Mouse (Mus musculus) kidney, adult 11 months (tissue): ENCODE measurements around the gene Epb41.

ENCODE experiments used
- DNase-seq: peaks from one replicate; pipeline ENCODE4 v3.0.0; 2022

Gene Epb41

GRCm38 (mm10) chr4:132074933-132075769 lies at the start of gene Epb41:
Gene Epb41, minus strand, starts transcription at chr4:132075321.
- DNase-seq = peak; percentile 100

DNA sequence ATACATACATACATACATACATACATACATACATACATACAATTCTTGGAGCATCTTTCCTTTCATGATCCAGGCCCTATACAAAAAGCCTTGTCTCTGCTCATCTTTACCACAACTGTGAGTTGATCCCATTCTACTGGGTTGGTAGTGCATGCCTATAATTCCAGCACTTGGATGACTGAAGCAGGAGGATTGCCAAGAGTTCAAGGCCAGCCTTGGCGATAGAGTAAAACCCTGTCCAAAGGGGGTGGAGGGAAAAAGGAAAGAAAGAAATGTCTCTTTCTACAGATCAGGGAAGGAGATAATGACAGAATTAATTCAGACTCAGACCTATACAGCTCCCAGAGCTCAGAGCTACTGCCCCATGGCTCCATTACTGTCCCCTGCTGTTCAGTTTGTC lies 48.0 kb upstream of the Epb41 start:
- DNase-seq = no peak

DNA sequence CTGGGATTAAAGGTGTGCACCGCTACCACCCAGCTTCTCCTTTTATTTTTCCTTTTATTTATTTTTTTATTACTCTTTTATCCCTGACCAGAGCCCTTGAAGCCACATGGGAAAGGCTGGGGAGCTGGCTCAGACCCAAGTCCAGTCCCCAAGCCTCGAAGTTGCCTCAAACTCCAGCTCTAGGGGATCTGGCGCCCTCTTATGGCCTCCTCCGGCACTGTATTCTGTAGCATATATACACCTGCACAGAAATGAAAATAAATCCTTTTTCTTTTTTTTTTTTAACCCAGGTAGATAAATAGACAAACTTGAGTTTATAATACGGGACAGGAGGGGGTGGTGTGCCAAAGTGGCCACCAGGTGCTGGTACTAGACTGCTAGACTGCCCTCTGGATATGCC lies 46.6 kb upstream of the Epb41 start:
- no peak for DNase-seq

DNA sequence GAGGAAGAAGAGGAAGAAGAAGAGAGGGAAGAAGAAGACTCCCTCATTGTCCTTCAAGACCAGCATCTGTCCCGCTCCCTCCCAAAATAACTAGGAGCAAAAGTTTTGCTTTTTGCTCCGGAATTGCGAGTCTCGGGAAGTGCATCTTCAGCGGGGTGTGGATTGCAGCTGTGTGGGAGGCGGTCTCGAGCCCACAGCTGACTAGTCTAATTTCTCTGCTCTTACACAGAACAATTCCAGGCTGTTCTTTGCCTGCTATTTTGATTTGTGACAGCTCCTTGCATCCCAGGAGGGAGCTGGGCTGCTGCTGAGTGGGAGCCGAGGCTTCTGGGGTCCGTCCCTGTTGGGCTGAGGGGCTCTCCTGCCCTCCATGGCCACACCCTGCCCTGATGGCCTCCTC lies 44.4 kb upstream of the Epb41 start:
- DNase-seq = no peak

GRCm38 (mm10) chr4:132116315-132116714 lies 41.2 kb upstream of the Epb41 start:
- DNase-seq = no peak

DNA sequence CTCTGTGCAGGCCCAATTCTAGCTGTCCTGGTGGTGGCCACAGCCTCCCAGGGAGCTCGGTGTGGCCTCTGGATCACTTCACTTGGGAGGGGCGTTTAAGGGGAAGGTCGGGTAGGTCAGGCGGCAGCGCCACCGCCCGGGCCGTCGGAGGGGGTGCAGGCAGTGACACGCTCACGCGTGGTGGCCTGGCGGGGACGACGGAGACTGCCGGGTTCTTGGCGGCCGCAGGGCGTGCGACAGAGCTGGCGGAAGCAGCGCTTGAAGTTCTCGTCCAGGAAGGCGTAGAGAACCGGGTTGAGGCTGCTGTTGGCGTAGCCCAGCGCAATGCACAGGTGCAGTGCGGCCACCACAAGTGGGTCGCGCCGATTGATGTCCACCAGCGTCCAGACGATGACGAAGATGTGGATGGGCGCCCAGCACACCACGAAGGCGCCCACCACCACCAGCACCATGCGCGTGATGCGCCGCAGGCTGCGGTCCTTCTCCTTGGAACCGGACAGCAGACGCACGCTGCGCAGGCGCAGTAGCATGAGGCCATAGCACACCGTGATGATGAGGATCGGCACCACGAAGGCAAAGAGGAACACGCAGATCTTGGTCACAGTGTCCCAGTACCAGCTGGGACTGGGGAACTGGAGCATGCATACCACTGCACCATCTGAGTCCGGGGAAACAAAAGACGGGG lies 38.4 kb upstream of the Epb41 start:
- no peak for DNase-seq

DNA sequence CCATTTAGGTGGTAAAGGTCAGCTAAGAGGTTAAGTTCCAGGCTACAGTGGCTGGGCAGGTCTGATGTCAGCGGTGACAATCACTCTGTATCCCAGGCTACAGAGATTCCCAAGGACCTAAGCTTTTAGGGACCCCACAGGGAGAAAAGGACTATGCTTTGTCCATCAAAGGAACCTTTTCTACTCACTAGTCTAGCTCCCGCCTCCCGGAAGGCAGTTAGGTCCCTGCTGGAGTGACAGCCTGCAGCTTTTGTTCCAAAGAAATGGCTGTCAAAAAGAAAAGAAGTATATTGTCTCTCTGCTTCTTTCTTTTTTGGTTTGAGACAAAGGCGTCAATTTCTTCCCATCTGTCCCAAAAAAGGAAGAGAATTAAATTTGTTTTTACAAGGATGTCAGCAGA lies 36.1 kb upstream of the Epb41 start:
- DNase-seq = no peak

GRCm38 (mm10) chr4:132108221-132108620 lies 33.1 kb upstream of the Epb41 start:
- no peak for DNase-seq

DNA sequence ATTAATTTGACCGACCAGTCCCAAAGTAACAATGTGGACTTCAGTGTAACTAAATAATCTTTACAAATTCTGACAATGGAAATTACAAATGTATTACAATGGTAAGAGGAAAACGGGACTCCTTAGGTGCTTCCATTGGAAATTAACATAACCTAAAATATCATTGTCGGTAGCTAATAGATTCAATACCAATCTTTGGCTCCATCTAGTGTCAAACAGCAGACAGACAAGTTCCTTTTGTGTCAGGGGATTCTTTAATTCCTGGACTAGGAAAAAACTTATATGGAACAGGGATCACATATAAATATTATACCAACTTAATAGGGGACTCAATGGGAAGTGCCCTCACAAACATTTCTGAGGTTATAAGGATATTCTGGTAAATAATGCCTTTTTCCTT lies 26.0 kb upstream of the Epb41 start:
- no peak for DNase-seq

DNA sequence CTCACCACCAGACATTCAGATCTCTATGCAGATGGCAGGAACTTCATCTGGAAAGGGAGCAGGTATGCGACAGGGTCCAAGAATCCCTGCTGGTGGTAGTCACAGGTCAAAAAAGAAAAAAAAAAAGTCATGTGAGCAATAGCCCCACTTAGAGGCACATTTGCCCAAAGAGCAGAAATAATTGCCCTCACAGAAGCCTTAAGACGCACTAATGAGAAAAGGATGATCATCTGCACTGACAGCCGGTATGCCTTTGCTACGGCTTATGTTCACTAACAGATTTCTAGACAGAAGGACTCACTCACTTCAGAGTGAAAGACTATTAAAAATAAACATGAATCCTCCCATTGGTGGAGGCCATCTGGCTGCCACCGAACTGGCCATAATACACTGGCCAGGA lies 24.4 kb upstream of the Epb41 start:
- DNase-seq = no peak

- DNase-seq = no peak
Measured at GRCm38 (mm10) chr4:132095043-132095442, 19.9 kb upstream of the Epb41 start.

- no peak for DNase-seq
Measured at GRCm38 (mm10) chr4:132093928-132094327, 18.8 kb upstream of the Epb41 start.

DNA sequence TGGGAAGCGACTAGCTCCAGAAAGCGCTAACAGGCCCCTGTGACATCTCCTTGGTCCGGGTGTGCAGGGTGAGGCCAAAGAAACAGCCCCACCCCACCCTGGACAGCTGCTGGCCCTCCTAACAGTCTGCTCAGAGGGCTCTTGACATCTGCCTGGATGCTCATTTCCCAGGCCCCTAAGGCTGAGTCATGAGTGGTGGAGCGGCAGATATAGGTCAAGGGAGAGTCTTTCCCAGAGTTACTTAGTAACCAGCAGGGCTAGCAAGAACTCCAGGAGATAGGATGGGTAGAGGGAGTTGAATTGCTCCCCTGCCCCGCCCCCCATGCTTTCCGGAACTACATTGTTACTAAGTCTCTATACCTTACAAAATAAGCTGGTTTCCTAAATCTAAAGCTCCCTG lies 18.0 kb upstream of the Epb41 start:
- no peak for DNase-seq

GRCm38 (mm10) chr4:132088921-132089320 lies 13.8 kb upstream of the Epb41 start:
- DNase-seq = peak; percentile 21

DNA sequence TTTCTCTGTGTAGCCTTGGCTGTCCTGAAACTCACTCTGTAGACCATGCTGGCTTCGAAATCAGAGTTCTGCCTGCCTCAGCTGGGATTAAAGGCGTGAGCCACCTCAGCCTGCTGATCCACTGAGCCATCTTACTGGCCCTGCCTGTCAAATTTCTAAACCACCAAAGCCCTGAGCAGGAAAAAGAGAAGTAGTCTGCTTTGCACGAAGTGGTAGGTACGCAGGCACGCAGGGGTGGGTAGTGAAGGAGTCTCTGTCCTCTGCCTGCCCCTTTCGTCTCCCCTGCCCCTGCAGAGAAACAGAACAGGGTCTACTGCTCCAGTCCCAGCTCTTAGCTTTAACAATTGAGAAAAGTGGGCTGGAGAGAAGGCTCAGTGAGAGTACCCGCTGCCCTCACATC lies 10.0 kb upstream of the Epb41 start:
- no peak for DNase-seq

GRCm38 (mm10) chr4:132080492-132080983 lies 5.4 kb upstream of the Epb41 start:
- no peak for DNase-seq

- DNase-seq = peak; percentile 76
Measured at GRCm38 (mm10) chr4:132079555-132080275, 4.6 kb upstream of the Epb41 start.

DNA sequence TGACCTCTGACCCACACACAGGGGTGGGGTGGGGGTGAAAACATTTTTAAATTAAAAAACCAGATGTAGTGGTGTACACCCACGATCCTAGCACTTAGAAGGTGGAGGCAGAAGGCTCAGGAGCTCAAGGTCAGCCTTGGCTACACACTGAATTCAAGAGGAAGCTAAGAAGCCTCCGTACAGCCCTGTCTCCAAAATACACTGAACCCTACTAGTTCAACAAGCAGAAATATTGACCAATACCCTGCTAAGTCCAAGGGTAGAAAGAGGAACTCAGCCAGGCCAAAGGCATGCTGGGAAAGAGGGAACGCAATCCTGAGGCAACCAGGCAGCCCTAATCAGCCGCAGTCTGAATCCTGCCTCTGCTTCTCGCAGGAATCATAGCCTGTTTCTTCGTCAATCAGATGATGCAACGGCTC lies 3.2 kb upstream of the Epb41 start:
- no peak for DNase-seq

DNA sequence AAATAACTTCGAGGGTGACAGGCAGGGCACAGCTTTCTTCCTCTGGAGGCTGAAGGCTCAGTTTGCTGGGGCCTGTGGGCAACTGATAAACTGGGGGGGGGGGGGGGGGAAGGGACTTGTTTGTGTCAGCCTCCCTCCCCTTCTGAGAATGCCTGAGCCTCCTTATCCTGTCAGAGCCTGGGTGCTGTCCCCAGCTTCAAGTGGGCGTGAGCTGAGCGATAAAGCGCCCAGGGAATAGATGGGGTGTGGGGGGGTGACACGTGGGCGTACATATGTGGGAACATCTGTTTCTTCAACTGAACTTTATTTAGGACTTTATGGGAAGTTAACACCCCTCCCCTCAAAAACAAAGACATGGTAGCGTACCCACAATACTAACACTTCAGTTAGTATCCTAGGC lies 2.3 kb upstream of the Epb41 start:
- DNase-seq = no peak

DNA sequence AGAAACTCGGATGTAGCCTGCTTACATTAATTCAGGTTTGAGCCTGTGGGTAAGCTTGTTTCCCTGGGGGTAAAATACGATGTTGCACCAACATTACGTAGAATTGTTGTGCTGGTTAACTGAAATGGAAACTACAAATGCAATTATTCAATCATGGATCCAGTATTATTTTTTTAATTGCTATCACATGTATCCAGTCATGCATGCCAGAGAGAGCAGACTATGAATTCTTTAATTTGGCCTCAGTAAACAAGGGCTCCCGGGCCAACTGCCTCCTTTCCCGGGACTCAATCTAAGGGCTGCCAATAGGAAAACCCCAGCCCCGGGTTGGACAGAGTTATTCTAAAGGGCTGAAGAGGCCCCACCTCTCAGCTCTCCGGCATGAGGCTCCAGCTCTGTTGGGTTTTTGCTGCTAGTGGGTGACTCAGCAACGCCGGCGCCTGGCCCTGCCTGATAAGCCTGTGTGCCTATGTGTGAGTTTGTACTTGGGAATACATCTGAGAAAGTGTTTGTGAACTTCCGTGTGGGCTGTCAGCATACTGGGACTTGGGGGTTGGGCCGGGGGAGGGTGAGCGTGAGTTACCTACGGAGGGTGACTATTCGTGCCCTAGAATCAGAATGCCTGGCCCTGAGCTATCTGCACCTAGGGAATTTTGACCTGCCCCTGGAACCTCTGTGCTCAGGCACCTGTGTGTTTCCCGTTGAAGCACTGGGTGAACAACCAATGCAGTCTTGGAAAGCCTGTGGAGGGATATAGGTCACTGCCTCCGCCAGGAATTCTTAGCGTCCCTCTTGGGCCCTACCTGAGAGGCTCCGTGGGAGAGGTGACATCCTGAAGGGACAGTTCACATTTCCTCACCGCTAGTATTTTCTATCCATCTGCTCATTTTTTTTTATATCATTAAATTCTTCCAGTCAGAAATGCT lies 1.6 kb upstream of the Epb41 start:
- peak; percentile 75 for DNase-seq

GRCm38 (mm10) chr4:132075796-132076195 lies 675 bp upstream of the Epb41 start:
- no peak for DNase-seq
